Mouse (Mus musculus) kidney, adult 2 months (tissue): ENCODE data around the gene Cyp3a57. TPM values are rescaled to one million over a fixed set of nuclear protein-coding genes. Genes with fewer than 3 reads are reported as not detected.
"Not testable (repeated sequence)": the region's sequence is repeated elsewhere in the genome, so short reads cannot be mapped to it uniquely, and the experiment has no call there.

Source experiments
- DNase-seq: peaks from one replicate; pipeline ENCODE4 v3.0.0; 2021
- H3K27ac ChIP-seq: fragments of 200-500 bp; 2 replicates; pipeline ENCODE4 v1.5.1; 2012; ENCODE audit warnings: low read depth, low read length, control low read depth, inconsistent platforms; ENCODE audit not compliant: insufficient read depth
- H3K27me3 ChIP-seq: fragments of 200-500 bp; replicated peaks from 2 replicates; pipeline ENCODE4 v1.6.1; 2012; ENCODE audit warnings: mild to moderate bottlenecking, moderate library complexity, low read length, inconsistent platforms; ENCODE audit not compliant: control insufficient read depth, insufficient read depth
- H3K36me3 ChIP-seq: fragments of 200-500 bp; 2 replicates; pipeline ENCODE4 v1.6.1; 2012; ENCODE audit warnings: mild to moderate bottlenecking, moderate library complexity, low read length, inconsistent platforms; ENCODE audit not compliant: control insufficient read depth, insufficient read depth
- H3K4me1 ChIP-seq: fragments of 200-500 bp; 2 replicates; pipeline ENCODE4 v1.6.1; 2011; ENCODE audit warnings: low read length; ENCODE audit not compliant: control insufficient read depth, insufficient read depth
- H3K4me3 ChIP-seq: fragments of 200-500 bp; 2 replicates; pipeline ENCODE4 v1.5.1; 2011; ENCODE audit warnings: mild to moderate bottlenecking, low read depth, low read length, control low read depth; ENCODE audit not compliant: insufficient read depth
- CTCF ChIP-seq: fragments of 200-500 bp; conservative IDR thresholded peaks from 2 replicates; pipeline ENCODE4 v1.5.1; 2011; ENCODE audit warnings: low read depth, mild to moderate bottlenecking, control low read depth, low read length, moderate library complexity, mixed read lengths; ENCODE audit not compliant: insufficient read depth, insufficient read length
- POLR2A ChIP-seq: fragments of 200-500 bp; IDR thresholded peaks from one replicate; pipeline ENCODE4 v1.6.1; 2011; ENCODE audit warnings: low read depth, low read length, control low read depth
- WGBS: fragments of 180-500 bp; shearing (Covaris S2); methylation state at CpG from one replicate; pipeline ENCODE4 v1.1.7; 2018; 5-methylcytosine and 5-hydroxymethylcytosine counted together
- polyA plus RNA-seq: library from polyadenylated mRNA; depleted of rRNA; stranded (reverse); fragments of >200 nt; gene quantifications from 2 replicates; pipeline ENCODE4 v1.2.3, GENCODE M21; 2012; rRNA removed

Cyp3a57 gene
- not detected in 2 replicates for polyA plus RNA-seq

- no peaks in the 10 kb centered on the region for H3K27me3 ChIP-seq
- WGBS, result 88% methylated on average over 1 of the region's 1 CpGs
- peak; percentile 17 for DNase-seq
These were observed at the start of gene Cyp3a57 for GRCm38 (mm10) chr5:145344941-145345340. TSS of gene Cyp3a57 (plus strand) at chr5:145345279.

GRCm38 (mm10) chr5:145300469-145300868 is 44.6 kb upstream of the Cyp3a57 start:
- Histone ChIP-seq H3K27me3 (no peaks in the 10 kb centered on the region), H3K4me1 (no peaks in the 10 kb centered on the region), H3K4me3 (no peak overlapping the region), H3K27ac (no peak overlapping the region), H3K36me3 (no peaks in the 10 kb centered on the region)
- TF ChIP-seq CTCF, result no peak
- TF ChIP-seq POLR2A, result no peak
- no peak for DNase-seq

More at GRCm38 (mm10) chr5:145344941-145345340, at the start of gene Cyp3a57:
- no peaks in the 10 kb centered on the region for H3K4me1 ChIP-seq
- H3K36me3 ChIP-seq, result no peaks in the 10 kb centered on the region
- H3K27ac ChIP-seq, result no peak within 1 kb of the TSS
- no peak within 1 kb of the TSS for H3K4me3 ChIP-seq
- TF ChIP-seq CTCF (no peak), POLR2A (no peak)

- not testable (repeated sequence) for H3K27ac ChIP-seq, DNase-seq, H3K4me3 ChIP-seq, H3K27me3 ChIP-seq, H3K4me1 ChIP-seq, H3K36me3 ChIP-seq
- 76% methylated on average over 4 of the region's 4 CpGs for WGBS
These were observed 43.3 kb upstream of the Cyp3a57 start for GRCm38 (mm10) chr5:145301796-145302195.

GRCm38 (mm10) chr5:145302424-145302823 is 42.7 kb upstream of the Cyp3a57 start:
- TF ChIP-seq POLR2A, result no peak
- TF ChIP-seq CTCF, result no peak
- Histone ChIP-seq H3K27ac (no peak overlapping the region), H3K27me3 (no peaks in the 10 kb centered on the region), H3K36me3 (no peaks in the 10 kb centered on the region), H3K4me3 (no peak overlapping the region), H3K4me1 (no peaks in the 10 kb centered on the region)
- DNase-seq, result no peak
- 69% methylated on average over 1 of the region's 1 CpGs for WGBS

- not testable (repeated sequence) for H3K27ac ChIP-seq, H3K27me3 ChIP-seq, H3K36me3 ChIP-seq, H3K4me1 ChIP-seq, DNase-seq, H3K4me3 ChIP-seq
- 89% methylated on average over 4 of the region's 4 CpGs for WGBS
These were observed 38.1 kb upstream of the Cyp3a57 start for GRCm38 (mm10) chr5:145306953-145307352.

- WGBS, result 80% methylated on average over 3 of the region's 3 CpGs
- H3K27ac ChIP-seq, H3K27me3 ChIP-seq, H3K4me3 ChIP-seq, DNase-seq, H3K36me3 ChIP-seq, H3K4me1 ChIP-seq: not testable (repeated sequence)
These were observed 37.3 kb upstream of the Cyp3a57 start for GRCm38 (mm10) chr5:145307811-145308210.

- no peak overlapping the region for H3K4me3 ChIP-seq
- TF ChIP-seq POLR2A (no peak), CTCF (no peak)
These were observed 31.2 kb upstream of the Cyp3a57 start for GRCm38 (mm10) chr5:145313845-145314244.

GRCm38 (mm10) chr5:145317141-145317540 is 27.9 kb upstream of the Cyp3a57 start:
- Histone ChIP-seq H3K36me3 (no peaks in the 10 kb centered on the region), H3K27me3 (no peaks in the 10 kb centered on the region), H3K4me3 (no peak overlapping the region), H3K4me1 (no peaks in the 10 kb centered on the region), H3K27ac (no peak overlapping the region)
- TF ChIP-seq CTCF (no peak), POLR2A (no peak)
- DNase-seq, result no peak
- WGBS, result 66% methylated on average over 1 of the region's 1 CpGs

More at GRCm38 (mm10) chr5:145313845-145314244, 31.2 kb upstream of the Cyp3a57 start:
- H3K27me3 ChIP-seq, result no peaks in the 10 kb centered on the region
- no peaks in the 10 kb centered on the region for H3K36me3 ChIP-seq
- H3K4me1 ChIP-seq, result no peaks in the 10 kb centered on the region
- H3K27ac ChIP-seq, result no peak overlapping the region
- DNase-seq, result no peak

- H3K27ac ChIP-seq, DNase-seq, H3K27me3 ChIP-seq, H3K4me1 ChIP-seq, H3K36me3 ChIP-seq, H3K4me3 ChIP-seq: not testable (repeated sequence)
These were observed 6.3 kb upstream of the Cyp3a57 start for GRCm38 (mm10) chr5:145338756-145339155.
